Mouse (Mus musculus) heart, embryonic 13.5 days (tissue): ENCODE measurements around the gene Schip1. TPM values are rescaled to one million over a fixed set of nuclear protein-coding genes. Genes with fewer than 3 reads are reported as not detected.

Experiments used
- polyA plus RNA-seq: library from polyadenylated mRNA; unstranded; fragments of >200 nt; fragmentation: Nextera tagmentation; extraction: Ambion mirVana; gene quantifications from 2 replicates; pipeline ENCODE4 v1.2.1, GENCODE M21; 2015

Schip1 gene
- polyA plus RNA-seq, 1 experiment from 2014 or later: 52.4 TPM

Other genes starting within 250 kb of the Schip1 start
- gene Iqcj, start 172.6 kb upstream of the Schip1 start, polyA plus RNA-seq: not detected in 2 replicates
- not detected in 2 replicates for gene Iqschfp, start 172.6 kb upstream of the Schip1 start, polyA plus RNA-seq